Mouse (Mus musculus): ENCODE results near the gene Tspyl3.

The Tspyl3 gene

GRCm38 (mm10) chr2:153228523-153228922, 3.3 kb upstream of the Tspyl3 start:
- no peak for DNase-seq (ENCODE audit: low read depth, low spot score)

- DNase-seq (ENCODE audit: low read depth, low spot score): no peak
Measured at GRCm38 (mm10) chr2:153227959-153228358, 2.7 kb upstream of the Tspyl3 start.

GRCm38 (mm10) chr2:153225595-153225953, 333 bp upstream of the Tspyl3 start:
- DNase-seq (ENCODE audit: low read depth, low spot score): no peak

- DNase-seq (ENCODE audit: low read depth, low spot score): no peak
Measured at GRCm38 (mm10) chr2:153222566-153222965, 2.7 kb downstream of the Tspyl3 start.

GRCm38 (mm10) chr2:153222130-153222529, 3.1 kb downstream of the Tspyl3 start:
- DNase-seq (ENCODE audit: low read depth, low spot score): no peak

GRCm38 (mm10) chr2:153221620-153222019, 3.6 kb downstream of the Tspyl3 start:
- DNase-seq (ENCODE audit: low read depth, low spot score): no peak

- DNase-seq (ENCODE audit: low read depth, low spot score): no peak
Measured at GRCm38 (mm10) chr2:153218516-153218915, 6.7 kb downstream of the Tspyl3 start.

GRCm38 (mm10) chr2:153217826-153218340, 7.4 kb downstream of the Tspyl3 start:
- DNase-seq (ENCODE audit: low read depth, low spot score): no peak

GRCm38 (mm10) chr2:153215421-153215820, 9.8 kb downstream of the Tspyl3 start:
- no peak for DNase-seq (ENCODE audit: low read depth, low spot score)

GRCm38 (mm10) chr2:153214771-153215259, 10.4 kb downstream of the Tspyl3 start:
- DNase-seq (ENCODE audit: low read depth, low spot score): no peak

GRCm38 (mm10) chr2:153213351-153213750, 11.9 kb downstream of the Tspyl3 start:
- no peak for DNase-seq (ENCODE audit: low read depth, low spot score)

GRCm38 (mm10) chr2:153211451-153211850, 13.8 kb downstream of the Tspyl3 start:
- DNase-seq (ENCODE audit: low read depth, low spot score): no peak

GRCm38 (mm10) chr2:153209286-153209685, 16.0 kb downstream of the Tspyl3 start:
- DNase-seq (ENCODE audit: low read depth, low spot score): no peak

- DNase-seq (ENCODE audit: low read depth, low spot score): no peak
Measured at GRCm38 (mm10) chr2:153208149-153208548, 17.1 kb downstream of the Tspyl3 start.

- no peak for DNase-seq (ENCODE audit: low read depth, low spot score)
Measured at GRCm38 (mm10) chr2:153202766-153203165, 22.5 kb downstream of the Tspyl3 start.

- DNase-seq (ENCODE audit: low read depth, low spot score): no peak
Measured at GRCm38 (mm10) chr2:153199114-153199513, 26.1 kb downstream of the Tspyl3 start.

- no peak for DNase-seq (ENCODE audit: low read depth, low spot score)
Measured at GRCm38 (mm10) chr2:153198485-153198884, 26.8 kb downstream of the Tspyl3 start.

- no peak for DNase-seq (ENCODE audit: low read depth, low spot score)
Measured at GRCm38 (mm10) chr2:153194255-153194654, 31.0 kb downstream of the Tspyl3 start.

- DNase-seq (ENCODE audit: low read depth, low spot score): no peak
Measured at GRCm38 (mm10) chr2:153191242-153191641, 34.0 kb downstream of the Tspyl3 start.

- DNase-seq (ENCODE audit: low read depth, low spot score): no peak
Measured at GRCm38 (mm10) chr2:153187848-153188247, 37.4 kb downstream of the Tspyl3 start.

- DNase-seq (ENCODE audit: low read depth, low spot score): no peak
Measured at GRCm38 (mm10) chr2:153186176-153186591, 39.1 kb downstream of the Tspyl3 start.

- DNase-seq (ENCODE audit: low read depth, low spot score): no peak
Measured at GRCm38 (mm10) chr2:153179961-153180360, 45.3 kb downstream of the Tspyl3 start.

- no peak for DNase-seq (ENCODE audit: low read depth, low spot score)
Measured at GRCm38 (mm10) chr2:153179126-153179860, 45.9 kb downstream of the Tspyl3 start.

All from retina, adult 2 months (tissue).